Mouse (Mus musculus) CH12.LX (cell line): ENCODE measurements at regions not wholly inside any gene's neighbourhood (a gene's known extent, or its start where the extent isn't known, plus 50 kb on each side); places are given as distances from the start of the nearest gene placed in this dataset.

ENCODE experiments used
- CHD2 ChIP-seq: IDR thresholded peaks from 2 replicates; pipeline ENCODE4 v1.6.1; 2011; ENCODE audit warnings: low read length, improper control_type of control experiment
- MAFK ChIP-seq: IDR thresholded peaks from 2 replicates; pipeline ENCODE4 v1.6.1; 2011; ENCODE audit warnings: low read length, improper control_type of control experiment; ENCODE audit not compliant: insufficient replicate concordance

DNA sequence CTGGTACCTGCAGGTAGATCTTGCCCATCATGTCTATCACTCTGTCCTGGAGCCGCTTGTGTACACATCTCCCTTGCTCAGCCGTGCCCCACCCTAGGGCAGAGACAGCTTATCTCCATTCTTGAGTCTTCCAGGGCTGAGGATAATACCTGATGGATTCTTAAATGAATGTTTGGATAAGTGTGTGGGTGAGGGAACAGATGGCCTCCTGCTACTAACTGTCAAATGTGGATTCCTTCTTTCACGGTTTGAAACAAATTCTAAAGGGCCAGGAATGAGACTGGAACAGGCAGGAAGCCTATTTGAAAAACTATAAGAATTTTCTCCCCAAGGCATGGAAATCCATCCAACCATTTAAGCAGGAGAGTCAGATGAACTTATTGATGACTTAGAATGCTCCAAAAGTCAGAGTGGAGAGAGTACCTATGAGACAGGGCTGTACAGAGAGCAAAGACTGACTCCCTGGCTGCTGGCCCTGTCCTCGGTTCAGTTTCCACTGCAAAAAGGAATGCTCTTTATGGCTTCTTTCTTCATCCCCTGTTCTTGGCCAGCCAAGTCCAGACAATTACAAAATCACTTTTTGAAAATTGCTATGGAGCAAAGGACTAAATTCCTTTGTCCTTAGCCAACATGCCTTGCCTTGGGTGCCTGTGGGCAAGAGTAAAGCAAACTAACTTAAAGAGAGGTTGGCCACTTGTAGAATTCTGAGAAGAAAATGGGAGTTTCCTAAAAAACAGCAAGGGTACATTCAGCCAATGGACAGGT, 66.8 kb upstream of the Oxtr start:
- no peak for TF ChIP-seq CHD2
- TF ChIP-seq MAFK: no peak
